Mouse (Mus musculus) urinary bladder, postnatal 0 days (tissue): ENCODE data around the gene Nek1. TPM values are rescaled to one million over a fixed set of nuclear protein-coding genes. Genes with fewer than 3 reads are reported as not detected.

ENCODE experiments used
- polyA plus RNA-seq: library from polyadenylated mRNA; unstranded; fragments of >200 nt; fragmentation: Nextera tagmentation; extraction: Ambion mirVana; gene quantifications from 2 replicates; pipeline ENCODE4 v1.2.1, GENCODE M21; 2015

Nek1 gene
- polyA plus RNA-seq = 7.0 and 8.9 TPM in 2 replicates

GRCm38 (mm10) chr8:60992910-60993638, at the start of gene Nek1:
Gene Nek1, plus strand, starts transcription at chr8:60993195.

DNA sequence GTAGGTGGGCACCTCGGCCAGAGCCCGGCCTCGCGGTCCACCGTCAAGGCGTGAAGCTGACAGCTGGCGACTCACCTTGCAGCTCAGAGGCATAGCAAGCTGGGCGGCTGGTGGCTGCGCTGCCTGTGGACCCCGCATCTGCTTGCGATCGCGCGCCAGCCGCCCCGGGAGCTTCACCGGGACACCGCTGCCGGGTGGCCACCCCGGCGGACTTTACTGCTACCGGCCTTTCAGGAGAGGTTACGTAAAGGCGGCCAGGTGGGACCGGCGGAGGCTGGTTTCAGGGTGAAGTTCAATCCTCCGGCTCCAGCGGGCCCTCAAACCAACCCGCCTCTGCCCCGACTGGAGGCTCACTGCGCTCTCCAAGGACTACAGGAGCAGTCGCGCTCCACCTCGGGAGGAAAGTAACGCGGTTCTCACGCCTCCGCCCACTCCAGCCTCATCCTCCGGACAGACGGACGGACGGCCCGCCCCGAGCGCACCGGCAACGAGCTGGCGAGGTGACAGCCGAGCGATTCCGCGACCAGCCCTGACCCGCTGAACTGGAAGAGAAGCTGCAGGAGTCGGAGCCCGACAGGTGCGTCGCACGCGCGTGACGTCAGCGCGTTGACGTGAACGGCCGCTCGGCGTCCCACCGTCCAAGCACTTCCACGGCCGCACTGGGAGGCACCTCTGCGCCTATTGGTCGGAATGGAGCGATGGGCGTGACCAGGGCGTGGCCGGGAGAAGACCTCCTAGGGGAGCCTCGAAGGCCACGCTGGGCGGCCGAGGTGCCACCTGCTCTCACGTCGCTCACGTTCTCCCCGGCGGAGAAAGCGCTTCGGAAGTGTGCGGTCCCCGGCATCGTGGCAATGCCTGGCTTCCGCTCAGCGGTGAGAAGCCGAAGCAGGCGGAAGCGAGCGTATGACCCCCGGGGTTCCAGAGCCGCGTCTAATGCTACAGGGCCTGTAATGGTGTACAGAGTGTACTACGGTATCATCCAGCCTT, 10.0 kb upstream of the Nek1 start, which contains the start of gene Clcn3:
Gene Clcn3, minus strand, starts transcription at position 600 of the 987 bp plus-strand sequence.

Other genes with a start within 250 kb of the Nek1 start
- 39.0 and 48.5 TPM in 2 replicates for gene Hpf1, start 102.8 kb upstream of the Nek1 start, polyA plus RNA-seq
- gene Clcn3, start 9.9 kb upstream of the Nek1 start, polyA plus RNA-seq = 12.9 and 13.2 TPM in 2 replicates
- 6.2 and 6.8 TPM in 2 replicates for gene Sh3rf1, start 230.7 kb downstream of the Nek1 start, polyA plus RNA-seq